Mouse (Mus musculus) E14TG2a.4 (cell line): ENCODE data around the gene Npas4.

Experiments
- CTCF ChIP-seq: conservative IDR thresholded peaks from 2 replicates; pipeline ENCODE4 v1.5.1; 2014; ENCODE audit warnings: low read length
- NANOG ChIP-seq: IDR thresholded peaks from 2 replicates; pipeline ENCODE4 v1.6.1; 2014; ENCODE audit warnings: borderline replicate concordance, low read length, mixed read lengths
- POU5F1 ChIP-seq: IDR thresholded peaks from 2 replicates; pipeline ENCODE4 v1.6.1; 2014; ENCODE audit warnings: low read length, borderline replicate concordance

GRCm38 (mm10) chr19:4992904-4993303 lies 2.8 kb upstream of the Npas4 start:
- TF ChIP-seq CTCF (no peak), POU5F1 (no peak), NANOG (no peak)
